Mouse (Mus musculus): Measurements from ENCODE around the gene Irak3. TPM values are rescaled to one million over a fixed set of nuclear protein-coding genes. Genes with fewer than 3 reads are reported as not detected.
"Not testable (repeated sequence)": the region's sequence is repeated elsewhere in the genome, so short reads cannot be mapped to it uniquely, and the experiment has no call there.

The Irak3 gene
- total RNA-seq, 2 experiments from 2014 or later = 4.6 to 6.2 TPM

GRCm38 (mm10) chr10:120164931-120165792, 36.8 kb downstream of the Irak3 start:
- no peak for DNase-seq (ENCODE audit: low spot score in 2 of 2)

- DNase-seq (ENCODE audit: low spot score in 2 of 2) = no peak
Measured at GRCm38 (mm10) chr10:120163490-120163889, 38.4 kb downstream of the Irak3 start.

GRCm38 (mm10) chr10:120162840-120163239, 39.1 kb downstream of the Irak3 start:
- DNase-seq (ENCODE audit: low spot score in 2 of 2) = no peak

GRCm38 (mm10) chr10:120160533-120160932, 41.4 kb downstream of the Irak3 start:
- no peak for DNase-seq (ENCODE audit: low spot score in 2 of 2)

GRCm38 (mm10) chr10:120153911-120154310, 48.0 kb downstream of the Irak3 start:
- no peak for DNase-seq (ENCODE audit: low spot score in 2 of 2)

GRCm38 (mm10) chr10:120151672-120152071, 50.3 kb downstream of the Irak3 start:
- DNase-seq (ENCODE audit: low spot score in 2 of 2) = no peak

- no peak for DNase-seq (ENCODE audit: low spot score in 2 of 2)
Measured at GRCm38 (mm10) chr10:120140916-120141516, 60.9 kb downstream of the Irak3 start.

GRCm38 (mm10) chr10:120140193-120140592, 61.7 kb downstream of the Irak3 start:
- DNase-seq (ENCODE audit: low spot score in 2 of 2) = no peak

GRCm38 (mm10) chr10:120136020-120136562, 65.8 kb downstream of the Irak3 start:
- DNase-seq (ENCODE audit: low spot score in 2 of 2) = no peak

- no peak for DNase-seq (ENCODE audit: low spot score in 2 of 2)
Measured at GRCm38 (mm10) chr10:120133697-120134096, 68.2 kb downstream of the Irak3 start.

- peak in 1 of 2 experiments; percentile 29 for DNase-seq (ENCODE audit: low spot score in 2 of 2)
Measured at GRCm38 (mm10) chr10:120130621-120131020, 71.3 kb downstream of the Irak3 start.

- no peak for DNase-seq (ENCODE audit: low spot score in 2 of 2)
Measured at GRCm38 (mm10) chr10:120128601-120129277, 73.2 kb downstream of the Irak3 start.

- DNase-seq (ENCODE audit: low spot score in 2 of 2) = no peak
Measured at GRCm38 (mm10) chr10:120125465-120125857, 76.5 kb downstream of the Irak3 start.

GRCm38 (mm10) chr10:120124801-120125464, 77.0 kb downstream of the Irak3 start:
- peak; percentile 67 to 79 for DNase-seq (ENCODE audit: low spot score in 2 of 2)

- no peak for DNase-seq (ENCODE audit: low spot score in 2 of 2)
Measured at GRCm38 (mm10) chr10:120123721-120124120, 78.2 kb downstream of the Irak3 start.

GRCm38 (mm10) chr10:120115249-120115648, 86.7 kb downstream of the Irak3 start:
- DNase-seq (ENCODE audit: low spot score in 2 of 2) = no peak

- DNase-seq (ENCODE audit: low spot score in 2 of 2) = no peak
Measured at GRCm38 (mm10) chr10:120114493-120114892, 87.4 kb downstream of the Irak3 start.

GRCm38 (mm10) chr10:120113980-120114379, 88.0 kb downstream of the Irak3 start:
- no peak for DNase-seq (ENCODE audit: low spot score in 2 of 2)

GRCm38 (mm10) chr10:120113482-120113881, 88.4 kb downstream of the Irak3 start:
- DNase-seq (ENCODE audit: low spot score in 2 of 2) = not testable (repeated sequence)

GRCm38 (mm10) chr10:120112507-120113396, 89.2 kb downstream of the Irak3 start, which contains the start of gene Helb:
Gene Helb, minus strand, starts transcription at chr10:120112987.
- DNase-seq (ENCODE audit: low spot score in 2 of 2) = peak; percentile 97 to 98

Measured in gastrocnemius, postnatal 4 days (tissue).